Mouse (Mus musculus) layer of hippocampus, adult 18-20 months (tissue): ENCODE results near the gene Gm13030. TPM values are rescaled to one million over a fixed set of nuclear protein-coding genes. Genes with fewer than 3 reads are reported as not detected.
"Not testable (repeated sequence)": the region's sequence is repeated elsewhere in the genome, so short reads cannot be mapped to it uniquely, and the experiment has no call there.

Experiments
- DNase-seq, 2 experiments: peaks; one replicate each; pipeline ENCODE4 v3.0.0; 2022; ENCODE audit warnings: low spot score in 2 of 2
- total RNA-seq, 2 experiments: library from RNA; stranded (reverse); gene quantifications; 2 replicates each; pipeline ENCODE4 v1.2.3; 2021

Gene Gm13030
- total RNA-seq, 2 experiments from 2014 or later = not detected

DNA sequence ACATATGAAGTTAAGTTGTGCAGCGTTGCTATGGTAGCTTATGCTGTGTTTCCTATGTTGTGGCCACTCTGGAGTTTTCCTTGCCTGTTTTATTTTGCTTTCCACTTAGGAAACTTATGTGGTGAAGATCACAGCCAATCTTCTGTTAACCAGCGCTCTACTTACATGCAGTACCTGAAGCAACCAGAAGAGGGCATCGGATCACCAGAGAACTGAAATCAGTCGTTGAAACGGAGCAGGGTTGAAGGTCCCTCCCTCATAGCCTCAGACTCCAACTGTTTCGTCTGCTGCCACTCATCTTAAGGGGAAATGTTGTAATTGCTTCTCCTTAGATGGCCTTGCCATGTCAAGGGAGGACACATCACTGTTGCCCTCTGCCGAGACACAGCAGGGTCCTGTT lies 7.4 kb downstream of the Gm13030 start:
- DNase-seq = peak in 1 of 2 experiments; percentile 91

GRCm38 (mm10) chr4:138865991-138866390 lies 7.8 kb downstream of the Gm13030 start:
- no peak for DNase-seq

DNA sequence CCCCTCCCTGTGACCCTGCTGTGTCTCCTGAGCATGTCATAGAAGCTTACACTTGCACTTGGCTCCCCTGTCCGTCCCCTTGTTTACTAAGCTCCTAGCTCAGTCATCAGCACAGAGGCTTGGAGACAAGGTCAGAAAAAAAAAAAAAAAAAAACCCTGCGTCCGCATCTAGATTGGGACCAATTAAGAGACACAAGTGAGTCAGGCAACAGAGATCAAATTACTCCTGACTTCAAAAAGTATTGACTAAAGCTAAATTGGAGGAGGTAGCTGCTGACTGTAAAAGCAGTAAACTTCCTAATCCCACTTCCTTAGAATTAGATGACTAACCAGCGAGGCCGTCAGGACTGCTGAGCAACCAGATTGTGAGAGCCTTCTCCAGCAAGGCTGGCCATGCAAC lies 8.7 kb downstream of the Gm13030 start:
- DNase-seq = no peak

- DNase-seq = no peak
Observed at GRCm38 (mm10) chr4:138863344-138863998, 10.3 kb downstream of the Gm13030 start, which contains the start of gene Pla2g5. Pla2g5 (minus strand) TSS chr4:138863482.

DNA sequence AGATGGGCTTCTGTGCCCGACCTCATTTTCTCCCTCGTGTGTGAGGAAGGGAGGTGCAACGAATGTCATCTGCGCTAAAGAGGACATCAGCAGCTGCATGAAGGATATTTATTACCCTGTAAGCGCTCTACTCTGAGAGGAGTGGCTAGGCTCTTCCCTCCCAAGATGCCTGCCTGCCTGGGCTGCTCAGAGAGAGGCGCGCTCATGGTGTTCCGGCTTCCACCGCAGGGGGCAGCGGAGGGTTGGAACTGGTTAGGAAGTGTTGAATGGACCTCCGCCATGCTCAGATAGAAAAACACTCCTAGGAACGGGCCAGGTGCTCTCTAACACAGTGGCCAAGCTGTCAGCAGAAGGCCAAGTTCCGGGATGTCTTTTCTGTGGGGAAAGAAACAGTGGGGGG lies 14.0 kb downstream of the Gm13030 start:
- peak; percentile 53 to 81 for DNase-seq

- DNase-seq = no peak
Observed at GRCm38 (mm10) chr4:138859245-138859644, 14.5 kb downstream of the Gm13030 start.

DNA sequence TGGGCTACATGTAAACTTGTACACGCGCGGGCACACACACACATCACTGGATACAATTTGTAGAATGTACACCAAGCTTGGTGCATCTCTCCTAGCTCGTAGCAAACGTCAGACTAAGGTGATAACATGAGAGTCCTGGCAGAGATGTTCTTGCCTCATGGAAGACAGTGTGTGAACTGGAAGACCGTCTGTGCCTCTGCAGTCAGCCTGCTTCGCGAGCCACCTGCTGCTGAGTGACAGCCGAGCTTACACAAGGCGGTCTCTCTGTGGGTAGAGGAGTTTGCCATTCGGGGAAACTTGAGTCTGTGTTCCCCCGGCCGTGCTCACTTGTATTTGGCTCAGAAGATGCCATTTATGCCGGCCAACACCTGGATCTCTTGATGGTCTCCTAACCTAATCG lies 15.3 kb downstream of the Gm13030 start:
- peak in 1 of 2 experiments; percentile 38 for DNase-seq

DNA sequence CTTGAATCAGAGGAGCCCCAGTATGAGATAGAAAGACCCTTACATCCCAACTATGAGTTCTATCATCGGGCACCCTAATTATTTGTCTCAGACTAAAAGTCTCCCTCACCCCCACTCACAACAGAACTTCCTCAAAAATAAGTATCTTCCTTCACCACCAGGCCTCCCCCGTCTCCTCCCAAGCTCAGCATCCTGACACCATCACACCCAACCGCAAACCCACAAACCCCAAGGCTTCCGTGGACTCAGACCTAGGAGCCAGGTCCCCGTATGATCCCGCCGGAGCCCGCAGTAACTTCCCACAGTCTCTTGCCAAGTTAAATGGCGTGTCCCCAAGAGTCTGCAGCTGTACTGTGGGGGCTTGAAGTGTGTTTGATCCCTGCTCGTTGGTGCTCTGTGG lies 16.2 kb downstream of the Gm13030 start:
- no peak for DNase-seq

DNA sequence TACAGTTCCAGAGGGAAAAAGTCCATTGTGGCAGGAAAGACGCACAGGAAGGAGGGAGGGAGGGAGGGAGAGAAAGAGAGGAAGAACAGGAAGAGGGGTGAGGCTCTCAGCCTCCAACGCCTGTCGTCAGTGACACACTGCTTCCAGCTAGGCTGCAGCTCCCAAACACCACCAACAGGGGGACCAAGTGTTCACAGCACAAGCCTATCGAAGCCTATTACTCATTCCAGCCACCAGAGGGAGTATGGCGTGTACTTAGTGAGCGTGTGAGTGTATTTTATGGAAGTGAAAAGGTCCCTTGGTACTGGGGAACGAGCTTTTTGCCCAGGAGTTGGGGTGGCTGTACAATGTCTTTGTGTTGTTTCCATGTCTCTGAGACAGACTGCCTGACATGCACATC lies 17.3 kb downstream of the Gm13030 start:
- peak; percentile 56 to 79 for DNase-seq

- no peak for DNase-seq
Observed at GRCm38 (mm10) chr4:138855092-138855632, 18.6 kb downstream of the Gm13030 start.

DNA sequence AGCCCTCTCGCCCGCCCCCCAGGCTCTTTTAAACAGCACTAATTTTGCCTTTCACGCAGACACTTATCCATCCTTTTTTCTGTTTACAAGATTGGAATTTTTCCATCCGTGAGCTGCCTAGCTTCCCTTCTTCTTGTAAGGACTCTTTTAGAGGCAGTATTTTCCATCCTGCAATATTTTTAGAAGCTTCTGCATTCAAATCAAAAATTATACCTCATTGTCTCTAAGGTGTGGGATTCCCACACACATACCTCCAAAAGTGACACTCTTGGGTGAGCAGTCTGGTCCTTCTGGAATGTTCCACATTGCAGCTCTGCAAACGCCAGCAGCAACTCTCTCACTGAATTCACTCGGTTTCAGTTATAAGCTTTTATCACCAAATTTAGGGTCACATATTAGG lies 20.8 kb downstream of the Gm13030 start:
- DNase-seq = no peak

GRCm38 (mm10) chr4:138851463-138851862 lies 22.3 kb downstream of the Gm13030 start:
- peak; percentile 66 to 85 for DNase-seq

GRCm38 (mm10) chr4:138841386-138841785 lies 32.4 kb downstream of the Gm13030 start:
- peak; percentile 83 to 94 for DNase-seq

DNA sequence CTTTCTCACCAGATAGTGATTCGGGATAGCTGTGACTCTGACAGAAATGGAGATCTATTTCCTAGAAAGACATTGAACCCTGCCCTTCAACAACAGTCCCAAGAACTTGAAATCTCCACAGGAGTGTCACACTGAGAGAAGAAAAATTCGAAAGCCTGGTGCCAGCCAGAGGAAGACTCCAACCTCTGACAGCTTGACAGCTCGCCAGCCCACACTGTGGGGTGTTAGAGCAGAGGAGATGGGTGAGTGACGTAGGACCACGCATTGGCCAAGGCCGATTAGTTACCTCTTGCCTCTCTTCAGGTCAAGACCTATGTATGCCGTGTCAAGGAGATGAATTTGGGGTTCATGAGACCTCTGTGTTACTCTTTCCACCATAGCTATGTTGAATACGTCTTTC lies 33.0 kb downstream of the Gm13030 start:
- no peak for DNase-seq

DNA sequence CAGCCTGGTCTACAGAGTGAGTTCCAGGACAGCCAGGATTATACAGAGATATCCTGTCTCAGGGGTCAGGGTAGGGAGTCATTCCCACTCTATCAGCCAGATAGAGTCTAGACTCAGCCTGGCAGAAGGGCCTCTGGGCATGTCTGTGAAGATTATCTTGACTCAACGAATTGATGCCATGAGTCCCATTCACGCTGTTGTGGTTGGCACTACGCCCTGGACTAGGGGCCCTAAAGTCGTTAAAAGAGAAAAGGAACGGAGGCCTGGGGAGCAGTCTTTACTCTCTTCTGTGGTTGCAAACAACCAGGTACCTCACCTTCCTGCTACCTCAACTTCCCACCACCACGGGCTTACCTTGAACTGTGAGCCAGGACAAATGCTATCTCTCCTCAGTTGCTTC lies 34.0 kb downstream of the Gm13030 start:
- DNase-seq = no peak

GRCm38 (mm10) chr4:138827147-138827546 lies 46.6 kb downstream of the Gm13030 start:
- DNase-seq = no peak

GRCm38 (mm10) chr4:138825751-138826567 lies 47.8 kb downstream of the Gm13030 start:
- DNase-seq = no peak

DNA sequence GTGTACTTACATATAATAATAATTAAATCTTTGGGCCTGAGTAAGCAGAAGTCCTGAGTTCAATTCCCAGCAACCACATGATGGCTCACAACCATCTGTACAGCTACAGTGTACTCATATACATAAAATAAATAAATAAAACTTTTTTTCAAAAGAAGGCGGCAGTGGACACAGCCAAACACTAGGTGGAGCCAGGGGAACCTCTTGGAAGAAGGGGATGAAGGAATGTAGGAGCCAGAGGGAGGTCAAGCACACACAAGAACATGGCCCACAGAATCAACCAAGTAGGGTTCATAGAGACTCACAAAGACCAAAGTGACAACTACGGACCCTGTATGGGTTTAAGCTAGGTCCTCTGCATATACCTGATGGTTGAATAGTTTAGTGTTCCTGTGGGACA lies 49.1 kb downstream of the Gm13030 start:
- peak in 1 of 2 experiments; percentile 24 for DNase-seq

DNA sequence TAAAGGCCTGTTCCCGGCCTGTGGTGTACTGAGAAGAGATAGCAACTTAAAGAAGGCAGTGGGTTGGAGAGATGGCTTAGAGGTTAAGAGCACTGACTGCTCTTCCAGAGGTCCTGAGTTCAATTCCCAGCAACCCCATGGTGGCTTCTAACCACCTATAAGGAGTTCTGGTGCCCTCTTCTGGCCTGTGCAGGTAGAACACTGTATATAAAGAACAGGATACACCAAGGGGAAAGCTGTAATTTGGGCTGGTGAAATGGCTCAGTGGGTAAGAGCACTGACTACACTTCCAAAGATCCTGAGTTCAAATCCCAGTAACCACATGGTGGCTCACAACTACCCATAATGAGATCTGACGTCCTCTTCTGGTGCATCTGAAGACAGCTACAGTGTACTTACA lies 49.6 kb downstream of the Gm13030 start:
- DNase-seq = not testable (repeated sequence)

DNA sequence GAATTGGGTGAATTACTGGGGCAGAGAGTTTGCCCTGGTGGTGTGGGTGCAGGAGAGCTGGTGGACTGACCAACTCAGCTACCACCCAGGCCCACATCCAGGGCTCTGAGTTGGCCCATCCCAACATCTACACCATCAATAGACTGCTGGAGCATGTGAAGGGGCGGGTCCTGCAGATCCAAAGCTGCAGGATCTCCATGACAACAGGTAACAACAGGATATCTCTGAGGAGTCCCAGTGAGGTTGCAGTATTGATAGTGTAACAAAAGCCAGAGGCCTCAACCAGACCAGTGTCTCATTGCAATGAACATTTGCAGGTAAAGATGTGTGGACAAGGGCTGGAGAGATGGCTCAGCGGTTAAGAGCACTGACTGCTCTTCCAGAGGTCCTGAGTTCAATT lies 52.7 kb downstream of the Gm13030 start:
- DNase-seq = no peak
